Mouse (Mus musculus) adrenal gland, adult (tissue): ENCODE measurements around the gene Gm813.

Experiments used
- DNase-seq, 2 experiments: peaks; one replicate each; pipeline ENCODE4 v3.0.0; 2022 to 2023; ENCODE audit warnings: low spot score in 1 of 2; ENCODE audit not compliant: inconsistent age in 2 of 2

Gene Gm813

DNA sequence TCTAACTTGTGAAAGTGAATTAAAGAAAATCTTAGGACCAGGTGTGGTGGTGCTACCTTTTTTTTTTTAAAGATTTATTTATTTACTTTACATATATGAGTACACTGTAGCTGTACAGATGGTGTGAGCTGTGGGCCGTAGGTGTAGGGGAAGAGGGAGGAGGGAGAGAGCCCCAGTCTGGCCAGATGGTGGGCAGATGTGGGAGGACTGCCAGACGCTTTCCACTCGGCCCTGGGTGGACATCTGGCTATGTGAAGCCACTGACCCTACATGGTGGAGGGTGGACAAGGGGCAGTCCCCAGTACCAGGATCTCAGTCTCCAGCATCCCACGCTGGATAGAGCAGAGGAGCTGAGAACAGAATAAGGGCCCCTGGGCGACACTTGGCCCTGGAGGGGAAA lies 9.7 kb downstream of the Gm813 start:
- no peak for DNase-seq

DNA sequence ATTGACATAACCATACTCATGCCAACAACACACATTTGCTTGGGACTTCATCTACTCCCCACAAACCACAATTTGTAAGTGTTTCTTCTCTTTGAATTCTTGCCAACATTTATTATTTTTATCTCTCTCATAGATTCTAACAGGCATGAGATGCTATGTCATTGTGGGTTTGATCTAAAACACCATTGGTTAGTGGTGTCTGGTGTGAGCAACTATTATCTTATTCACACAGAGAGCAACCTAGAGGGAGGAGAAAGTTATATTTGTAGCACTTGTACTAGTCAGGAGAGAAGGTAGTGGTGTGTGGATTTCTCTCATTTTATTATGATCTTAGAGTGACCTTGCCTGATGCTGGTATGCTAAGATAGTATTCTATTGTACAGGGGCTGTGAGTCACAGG lies 12.1 kb downstream of the Gm813 start:
- no peak for DNase-seq

GRCm38 (mm10) chr16:58603831-58604230 lies 12.9 kb downstream of the Gm813 start:
- no peak for DNase-seq

DNA sequence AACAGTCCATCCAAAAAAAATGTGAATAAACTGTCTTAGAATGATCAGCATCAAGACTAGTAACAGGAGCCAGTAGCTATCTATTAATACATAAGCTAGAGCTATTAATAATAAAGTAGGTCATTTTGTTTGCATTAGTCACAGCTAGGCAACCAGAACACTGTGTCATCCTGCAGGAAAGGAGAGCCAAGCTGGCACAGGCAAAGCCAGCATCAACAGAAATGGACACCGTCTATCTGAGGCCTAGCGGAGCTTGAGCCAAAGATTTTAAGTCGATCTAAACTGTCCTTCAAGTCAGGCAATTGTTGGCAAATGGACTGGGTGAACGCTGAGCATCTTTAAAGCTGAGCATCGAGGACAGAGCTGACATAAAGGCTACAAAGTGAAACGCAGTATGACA lies 15.9 kb downstream of the Gm813 start:
- DNase-seq = no peak

DNA sequence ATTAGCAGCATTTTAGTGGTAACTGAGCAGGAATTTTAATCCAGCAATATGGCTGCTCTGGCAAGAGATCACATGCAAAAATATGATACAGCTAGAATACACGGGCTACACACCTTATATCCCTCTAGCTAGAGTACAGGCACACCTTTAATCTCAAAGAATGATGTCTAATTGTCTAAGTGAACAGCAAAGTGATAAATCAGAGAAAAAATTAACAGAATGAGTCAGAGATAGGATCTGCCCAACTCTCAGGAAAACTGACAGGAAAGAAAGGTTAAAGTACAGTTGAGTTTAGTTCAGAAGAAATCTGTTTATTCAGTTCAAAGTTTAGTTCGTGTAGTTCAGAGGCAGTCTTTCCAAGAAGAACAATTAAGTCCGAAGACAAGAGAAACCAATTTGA lies 25.5 kb downstream of the Gm813 start:
- DNase-seq = no peak

DNA sequence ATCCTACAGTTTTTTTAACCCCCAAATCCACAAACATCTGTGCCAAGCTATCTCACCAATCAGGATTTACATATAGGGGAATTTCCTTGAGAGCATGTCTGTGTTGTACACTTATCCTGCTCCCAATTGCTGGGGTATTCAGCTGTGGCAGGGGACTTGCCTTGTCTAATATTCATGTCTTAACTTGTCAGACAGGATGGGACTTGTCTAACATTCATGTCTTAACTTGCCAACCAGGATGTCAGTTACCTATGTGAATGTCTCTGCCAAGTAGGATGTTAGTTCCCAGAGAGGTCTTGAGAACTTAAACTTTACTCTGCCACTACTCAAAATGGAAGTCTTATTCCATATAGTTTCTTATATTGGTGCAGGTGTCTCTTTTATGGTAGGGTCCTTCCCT lies 27.3 kb downstream of the Gm813 start:
- DNase-seq = no peak

DNA sequence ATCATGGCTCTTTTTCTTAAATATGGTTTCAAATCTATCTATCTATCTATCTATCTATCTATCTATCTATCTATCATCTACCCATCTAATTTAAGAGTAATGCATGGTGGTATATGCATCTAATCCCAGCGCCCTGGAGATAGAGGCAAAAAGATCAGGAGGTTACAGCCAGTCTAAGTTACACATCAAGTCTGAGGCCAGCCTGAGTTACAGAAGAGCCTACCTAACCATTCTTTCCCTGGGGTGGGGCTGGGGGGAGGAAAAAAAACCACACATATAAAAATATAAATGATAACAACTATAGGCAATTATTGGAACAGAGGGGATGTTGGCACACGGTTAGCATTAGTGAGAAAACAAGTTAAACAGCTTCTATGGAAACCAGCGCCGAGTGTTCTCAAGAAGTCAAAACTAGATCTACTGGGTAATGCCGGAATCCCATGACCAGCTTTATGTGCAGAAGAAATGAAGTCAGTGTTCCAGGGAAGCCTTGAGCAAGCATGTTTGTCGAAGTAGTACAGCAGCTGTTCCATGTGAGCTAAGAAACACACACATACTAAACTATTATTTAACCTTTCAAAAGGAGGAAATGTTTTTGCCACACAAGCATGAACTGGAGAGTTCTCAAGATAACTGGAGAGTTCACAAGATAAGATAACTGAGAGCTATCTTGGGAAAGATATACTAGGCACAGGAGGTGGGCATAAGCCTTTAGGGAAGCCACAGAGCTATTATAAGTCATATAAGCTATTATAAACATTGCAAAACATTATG lies 42.6 kb downstream of the Gm813 start:
- no peak for DNase-seq

GRCm38 (mm10) chr16:58570694-58571264 lies 46.0 kb downstream of the Gm813 start:
- DNase-seq = no peak
